Mouse (Mus musculus): Measurements from ENCODE around the gene Mtss1l. TPM values are rescaled to one million over a fixed set of nuclear protein-coding genes. Genes with fewer than 3 reads are reported as not detected.
"Not testable (repeated sequence)": the region's sequence is repeated elsewhere in the genome, so short reads cannot be mapped to it uniquely, and the experiment has no call there.

The Mtss1l gene
- polyA plus RNA-seq, 1 experiment from 2014 or later, result 6.6 TPM

DNA sequence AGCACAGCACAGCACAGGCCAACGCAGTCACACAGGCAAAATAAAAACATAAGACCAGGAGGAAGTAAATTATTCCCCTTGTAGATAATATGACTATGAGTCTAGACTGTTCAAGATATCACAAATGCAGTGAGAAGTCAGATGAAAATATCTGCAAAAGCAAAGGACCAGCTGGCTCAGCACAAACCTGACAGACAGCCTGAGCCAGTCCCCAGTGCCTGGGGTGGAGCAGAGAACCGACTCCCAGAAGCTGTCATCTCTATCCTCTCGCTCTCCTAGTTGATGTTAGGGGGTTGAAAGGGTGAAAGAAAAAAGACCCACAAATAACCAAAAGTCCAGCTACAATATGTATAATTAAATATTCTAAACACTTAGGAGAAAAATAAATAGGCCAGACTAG lies 54.4 kb downstream of the Mtss1l start:
- Histone ChIP-seq H3K36me3 (replicated peaks) (no peaks in the 10 kb centered on the region), H3K9me3 (no peaks in the 10 kb centered on the region), H3K4me3 (no peak overlapping the region), H3K27me3 (replicated peaks; ENCODE audit: low read depth, poor library complexity, severe bottlenecking) (no peaks in the 10 kb centered on the region), H3K4me1 (no peaks in the 10 kb centered on the region), H3K27ac (replicated peaks) (no peak overlapping the region)
- 90% methylated on average over 3 of the region's 3 CpGs for WGBS
- no peak for DNase-seq (ENCODE audit: low spot score)

DNA sequence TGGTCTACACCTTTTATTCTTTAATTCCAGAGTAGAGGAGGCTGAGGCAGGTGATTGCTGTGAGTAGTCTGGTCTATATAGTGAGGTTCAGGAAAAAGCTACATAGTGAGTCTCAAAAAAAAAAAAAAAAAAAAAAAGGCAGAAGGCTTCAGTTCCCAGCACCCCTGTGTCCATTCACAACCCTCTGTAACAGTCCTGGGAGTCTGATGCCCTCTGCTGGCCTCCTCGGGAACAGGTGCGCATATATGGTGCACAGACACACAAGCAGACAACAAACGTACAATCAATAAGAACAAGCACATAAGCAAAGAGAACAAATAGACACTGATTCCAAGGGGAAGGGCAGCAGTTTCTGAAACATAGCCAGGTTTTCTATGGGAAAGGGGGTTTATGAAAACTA lies 55.1 kb downstream of the Mtss1l start:
- Histone ChIP-seq H3K36me3 (replicated peaks) (no peaks in the 10 kb centered on the region), H3K9me3 (no peaks in the 10 kb centered on the region), H3K27me3 (replicated peaks; ENCODE audit: low read depth, poor library complexity, severe bottlenecking) (no peaks in the 10 kb centered on the region), H3K4me1 (no peaks in the 10 kb centered on the region), H3K4me3 (no peak overlapping the region), H3K27ac (replicated peaks) (no peak overlapping the region)
- 93% methylated on average over 3 of the region's 3 CpGs for WGBS
- no peak for DNase-seq (ENCODE audit: low spot score)

DNA sequence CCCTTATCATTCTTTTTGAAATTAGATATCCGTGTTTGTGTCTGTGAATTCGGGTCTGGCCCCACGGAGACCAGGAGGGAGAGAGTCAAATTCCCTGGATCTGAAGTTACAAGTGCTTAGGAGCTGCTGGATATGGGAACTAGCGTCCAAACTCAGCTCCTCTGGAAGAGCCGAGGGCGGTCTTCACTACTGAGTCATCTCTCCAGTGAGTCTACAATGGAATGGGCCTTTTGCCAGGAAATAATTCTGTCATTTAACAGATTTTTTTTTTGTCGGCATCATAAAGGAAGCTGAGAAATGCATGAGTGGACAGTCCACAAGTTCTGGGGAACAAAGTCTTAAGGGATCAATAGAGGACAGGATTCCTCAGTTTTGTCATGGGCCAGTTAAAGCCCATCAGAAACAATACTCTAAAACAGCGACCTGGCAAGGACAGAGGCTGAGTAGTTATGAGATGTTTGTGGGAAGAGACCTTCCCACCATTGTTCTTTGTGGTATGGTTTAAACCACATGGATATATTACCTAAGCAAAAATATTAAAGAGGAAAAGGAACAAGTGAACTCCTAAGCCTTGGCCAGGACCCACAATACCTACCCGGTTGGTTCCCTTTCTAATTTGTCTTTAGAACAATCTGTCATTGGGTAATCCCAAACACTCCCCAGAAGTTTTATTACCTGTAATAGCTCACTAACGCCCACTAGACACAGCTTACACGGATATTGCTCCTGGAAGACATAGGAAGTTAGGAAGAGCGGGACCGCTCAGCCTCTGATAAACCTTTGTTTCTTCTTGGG lies 58.8 kb downstream of the Mtss1l start:
- Histone ChIP-seq H3K27ac (replicated peaks) (no peak overlapping the region), H3K4me1 (no peaks in the 10 kb centered on the region), H3K36me3 (replicated peaks) (no peaks in the 10 kb centered on the region), H3K4me3 (no peak overlapping the region), H3K27me3 (replicated peaks; ENCODE audit: low read depth, poor library complexity, severe bottlenecking) (no peaks in the 10 kb centered on the region), H3K9me3 (no peaks in the 10 kb centered on the region)
- 88% methylated on average over 13 of the region's 13 CpGs for WGBS
- DNase-seq (ENCODE audit: low spot score), result no peak

GRCm38 (mm10) chr8:110785366-110785765 lies 64.1 kb downstream of the Mtss1l start:
- no peak overlapping the region for H3K4me3 ChIP-seq
- H3K4me1 ChIP-seq, result peaks cover 5% of the 10 kb centered on the region; the same call in 1 of the 2 replicates
- 63% methylated on average over 2 of the region's 2 CpGs for WGBS
- H3K9me3 ChIP-seq, result no peaks in the 10 kb centered on the region
- H3K36me3 ChIP-seq (replicated peaks), result no peaks in the 10 kb centered on the region
- H3K27ac ChIP-seq (replicated peaks), result no peak overlapping the region
- DNase-seq (ENCODE audit: low spot score), result no peak
- no peaks in the 10 kb centered on the region for H3K27me3 ChIP-seq (replicated peaks; ENCODE audit: low read depth, poor library complexity, severe bottlenecking)

DNA sequence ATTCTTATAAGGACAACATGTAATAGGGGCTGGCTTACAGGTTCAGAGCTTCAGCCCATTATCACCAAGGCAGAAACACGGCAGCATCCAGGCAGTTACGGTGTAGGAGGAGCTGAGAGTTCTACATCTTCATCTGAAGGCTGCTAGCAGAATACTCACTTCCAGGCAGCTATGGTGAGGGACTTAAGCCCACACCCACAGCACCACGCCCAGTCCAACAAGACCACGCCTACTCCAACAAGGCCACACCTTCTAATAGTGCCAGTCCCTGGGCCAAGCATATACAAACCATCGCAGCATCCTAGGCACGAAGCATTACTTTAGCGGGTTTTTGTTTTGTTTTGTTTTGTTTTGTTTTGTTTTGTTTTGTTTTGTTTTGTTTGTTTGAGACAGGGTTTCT lies 65.2 kb downstream of the Mtss1l start:
- DNase-seq (ENCODE audit: low spot score); H3K9me3 ChIP-seq; H3K36me3 ChIP-seq (replicated peaks); H3K4me3 ChIP-seq; H3K27ac ChIP-seq (replicated peaks); H3K4me1 ChIP-seq; H3K27me3 ChIP-seq (replicated peaks; ENCODE audit: low read depth, poor library complexity, severe bottlenecking): not testable (repeated sequence)
- WGBS, result 79% methylated on average over 7 of the region's 7 CpGs

DNA sequence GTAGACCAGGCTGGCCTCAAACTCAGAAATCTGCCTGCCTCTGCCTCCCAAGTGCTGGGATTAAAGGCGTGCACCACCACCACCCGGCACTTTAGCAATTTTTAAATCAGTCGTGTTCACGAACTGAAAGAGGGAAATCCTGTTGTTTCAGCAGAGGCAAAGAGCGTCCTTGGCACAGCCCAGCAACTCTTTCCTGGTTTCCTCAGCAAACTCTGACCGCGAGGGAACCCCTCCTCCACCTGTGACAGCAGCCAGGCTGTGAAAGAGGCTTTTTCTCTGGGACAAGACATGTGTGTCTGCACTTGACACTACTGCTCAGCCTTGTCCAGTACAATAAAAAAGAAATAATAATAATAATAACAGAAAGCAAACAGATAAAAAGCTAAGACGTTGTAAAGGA lies 65.7 kb downstream of the Mtss1l start:
- no peak for DNase-seq (ENCODE audit: low spot score)
- H3K36me3 ChIP-seq (replicated peaks), result no peaks in the 10 kb centered on the region
- WGBS, result 86% methylated on average over 8 of the region's 8 CpGs
- no peaks in the 10 kb centered on the region for H3K27me3 ChIP-seq (replicated peaks; ENCODE audit: low read depth, poor library complexity, severe bottlenecking)
- H3K4me1 ChIP-seq, result peaks cover 5% of the 10 kb centered on the region; the same call in 1 of the 2 replicates
- no peaks in the 10 kb centered on the region for H3K9me3 ChIP-seq
- H3K27ac ChIP-seq (replicated peaks), result no peak overlapping the region
- H3K4me3 ChIP-seq, result no peak overlapping the region

- Histone ChIP-seq H3K27ac (replicated peaks) (no peak overlapping the region), H3K36me3 (replicated peaks) (no peaks in the 10 kb centered on the region), H3K9me3 (no peaks in the 10 kb centered on the region), H3K27me3 (replicated peaks; ENCODE audit: low read depth, poor library complexity, severe bottlenecking) (no peaks in the 10 kb centered on the region), H3K4me1 (peaks cover 5% of the 10 kb centered on the region; the same call in 1 of the 2 replicates), H3K4me3 (no peak overlapping the region)
- 79% methylated on average over 9 of the region's 9 CpGs for WGBS
- DNase-seq (ENCODE audit: low spot score), result no peak
Measured at GRCm38 (mm10) chr8:110787411-110787954, 66.2 kb downstream of the Mtss1l start.

DNA sequence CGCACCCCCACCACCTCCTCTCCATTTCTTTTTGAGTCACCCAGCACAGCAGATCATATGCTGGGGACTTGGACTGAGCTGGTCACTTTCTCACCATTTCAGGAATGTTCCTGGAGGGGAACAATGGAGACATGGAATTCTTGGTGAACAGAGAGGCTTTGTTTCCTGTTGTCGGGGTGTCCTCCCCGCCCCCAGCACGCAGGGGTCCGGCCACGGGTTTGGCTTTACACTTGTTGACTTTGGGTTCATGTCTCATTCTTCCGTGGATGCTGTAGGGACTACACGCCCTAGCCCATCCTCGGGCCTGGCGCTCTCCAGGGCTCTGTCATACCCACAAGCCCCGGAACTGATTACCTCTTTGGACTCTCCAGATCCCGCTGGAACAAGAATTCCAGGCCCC lies 67.7 kb downstream of the Mtss1l start:
- whole genome bisulfite sequencing, result 53% methylated on average over 12 of the region's 12 CpGs
- Histone ChIP-seq H3K36me3 (replicated peaks) (no peaks in the 10 kb centered on the region), H3K4me3 (no peak overlapping the region), H3K27ac (replicated peaks) (no peak overlapping the region), H3K27me3 (replicated peaks; ENCODE audit: low read depth, poor library complexity, severe bottlenecking) (no peaks in the 10 kb centered on the region), H3K4me1 (peaks cover 14% of the 10 kb centered on the region; the same call in 1 of the 2 replicates), H3K9me3 (no peaks in the 10 kb centered on the region)
- DNase-seq (ENCODE audit: low spot score), result no peak

- no peak overlapping the region for H3K27ac ChIP-seq (replicated peaks)
- DNase-seq (ENCODE audit: low spot score), result no peak
- H3K4me3 ChIP-seq, result no peak overlapping the region
- H3K36me3 ChIP-seq (replicated peaks), result no peaks in the 10 kb centered on the region
- peaks cover 14% of the 10 kb centered on the region; the same call in 1 of the 2 replicates for H3K4me1 ChIP-seq
- WGBS, result 58% methylated on average over 12 of the region's 12 CpGs
- H3K27me3 ChIP-seq (replicated peaks; ENCODE audit: low read depth, poor library complexity, severe bottlenecking), result no peaks in the 10 kb centered on the region
- H3K9me3 ChIP-seq, result no peaks in the 10 kb centered on the region
Measured at GRCm38 (mm10) chr8:110789571-110789970, 68.3 kb downstream of the Mtss1l start.

- peaks cover 14% of the 10 kb centered on the region; the same call in 1 of the 2 replicates for H3K4me1 ChIP-seq
- 75% methylated on average over 6 of the region's 6 CpGs for WGBS
- no peaks in the 10 kb centered on the region for H3K36me3 ChIP-seq (replicated peaks)
- no peak for DNase-seq (ENCODE audit: low spot score)
- H3K27me3 ChIP-seq (replicated peaks; ENCODE audit: low read depth, poor library complexity, severe bottlenecking), result no peaks in the 10 kb centered on the region
- no peak overlapping the region for H3K27ac ChIP-seq (replicated peaks)
- H3K9me3 ChIP-seq, result no peaks in the 10 kb centered on the region
- no peak overlapping the region for H3K4me3 ChIP-seq
Measured at GRCm38 (mm10) chr8:110790270-110790669, 69.0 kb downstream of the Mtss1l start.

Other genes with a start within 250 kb of the Mtss1l start
- gene Vac14, start 102.9 kb upstream of the Mtss1l start, polyA plus RNA-seq (2016; fragmentation: Nextera tagmentation; extraction: Ambion mirVana), result 26.2 and 27.3 TPM in 2 replicates
- gene Il34, start 84.4 kb downstream of the Mtss1l start, polyA plus RNA-seq (2016; fragmentation: Nextera tagmentation; extraction: Ambion mirVana), result 0.24 TPM in 1 of 2 replicates, not detected in the other
- 77.2 and 83.5 TPM in 2 replicates for gene Cog4, start 125.1 kb downstream of the Mtss1l start, polyA plus RNA-seq (2016; fragmentation: Nextera tagmentation; extraction: Ambion mirVana)
- 230 and 242 TPM in 2 replicates for gene Sf3b3, start 125.3 kb downstream of the Mtss1l start, polyA plus RNA-seq (2016; fragmentation: Nextera tagmentation; extraction: Ambion mirVana)
- 16.2 and 16.5 TPM in 2 replicates for gene Fuk, start 181.0 kb downstream of the Mtss1l start, polyA plus RNA-seq (2016; fragmentation: Nextera tagmentation; extraction: Ambion mirVana)
- gene St3gal2, start 198.4 kb downstream of the Mtss1l start, polyA plus RNA-seq (2016; fragmentation: Nextera tagmentation; extraction: Ambion mirVana), result 34.5 and 34.8 TPM in 2 replicates

Data from embryonic facial prominence, embryonic 10.5 days (tissue).